Mouse (Mus musculus) myocyte (in vitro differentiated cells): ENCODE measurements around the gene Timp2.

Source experiments
- CEBPB ChIP-seq: IDR thresholded peaks from 2 replicates; pipeline ENCODE4 v1.6.1; 2011; ENCODE audit warnings: mild to moderate bottlenecking, moderate library complexity; ENCODE audit not compliant: poor library complexity, insufficient read depth, severe bottlenecking
- E2F4 ChIP-seq: IDR thresholded peaks from one replicate; pipeline ENCODE4 v1.6.1; 2011; ENCODE audit warnings: mild to moderate bottlenecking, control low read depth, moderate library complexity; ENCODE audit not compliant: insufficient read depth
- MAX ChIP-seq: IDR thresholded peaks from one replicate; pipeline ENCODE4 v1.6.1; 2011; ENCODE audit warnings: low read depth, mild to moderate bottlenecking, control low read depth
- MYOD1 ChIP-seq, 3 experiments: IDR thresholded peaks; one replicate each; pipeline ENCODE4 v1.6.1; 2011; ENCODE audit warnings: control low read depth in 2 of 3, low read depth in 2 of 3, mild to moderate bottlenecking in 2 of 3, moderate library complexity in 1 of 3; ENCODE audit not compliant: insufficient read length in 2 of 3, control insufficient read depth in 1 of 3
- MYOG ChIP-seq, 3 experiments: IDR thresholded peaks; one replicate each; pipeline ENCODE4 v1.6.1; 2011; ENCODE audit warnings: control low read depth in 2 of 3, low read depth in 2 of 3, mild to moderate bottlenecking in 2 of 3; ENCODE audit not compliant: insufficient read length in 2 of 3, control insufficient read depth in 1 of 3, insufficient read depth in 1 of 3
- POLR2A ChIP-seq: IDR thresholded peaks from one replicate; pipeline ENCODE4 v1.6.1; 2011; ENCODE audit warnings: low read depth, mild to moderate bottlenecking, control low read depth, moderate library complexity; ENCODE audit not compliant: insufficient read length
- POLR2AphosphoS2 ChIP-seq: IDR thresholded peaks from one replicate; pipeline ENCODE4 v1.6.1; 2011; ENCODE audit warnings: low read depth, control low read depth; ENCODE audit not compliant: insufficient read length
- USF1 ChIP-seq: IDR thresholded peaks from one replicate; pipeline ENCODE4 v1.6.1; 2011; ENCODE audit warnings: low read depth, mild to moderate bottlenecking, control low read depth, moderate library complexity

DNA sequence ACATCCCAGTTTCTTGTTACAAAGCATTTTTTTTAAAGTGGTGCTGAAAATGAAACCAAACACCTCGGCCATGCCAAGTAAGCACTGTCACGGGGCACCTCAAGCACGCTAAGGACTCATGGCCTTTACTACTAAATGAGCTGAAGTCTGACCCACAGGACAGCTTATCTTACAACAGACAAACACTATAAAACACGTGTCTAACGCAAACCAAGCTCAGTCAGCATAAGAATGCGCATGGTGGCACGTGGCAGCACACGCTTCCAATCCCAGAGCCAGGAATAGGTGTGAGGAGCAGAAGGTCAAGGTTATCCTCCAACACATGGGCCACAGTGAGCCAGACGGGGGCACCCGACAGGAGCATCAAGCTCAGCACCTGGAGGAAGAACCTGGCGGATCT lies 89.9 kb downstream of the Timp2 start:
- TF ChIP-seq MYOG (IDR thresholded peaks at IDR 0.05; ENCODE audit: control insufficient read depth in 1 of 3, insufficient read depth in 1 of 3, insufficient read length in 2 of 3, low read depth in 2 of 3) (no peak), POLR2A (no peak), MYOD1 (IDR thresholded peaks at IDR 0.05; ENCODE audit: control insufficient read depth in 1 of 3, insufficient read length in 2 of 3, low read depth in 2 of 3) (no peak), USF1 (no peak), E2F4 (no peak), CEBPB (no peak), MAX (no peak), POLR2AphosphoS2 (no peak)
